Mouse (Mus musculus): ENCODE results near the gene Lhfp. TPM values are rescaled to one million over a fixed set of nuclear protein-coding genes. Genes with fewer than 3 reads are reported as not detected.

The Lhfp gene
- total and polyA plus RNA-seq, 3 experiments = 51.4 to 79.4 (median 53.5) TPM

DNA sequence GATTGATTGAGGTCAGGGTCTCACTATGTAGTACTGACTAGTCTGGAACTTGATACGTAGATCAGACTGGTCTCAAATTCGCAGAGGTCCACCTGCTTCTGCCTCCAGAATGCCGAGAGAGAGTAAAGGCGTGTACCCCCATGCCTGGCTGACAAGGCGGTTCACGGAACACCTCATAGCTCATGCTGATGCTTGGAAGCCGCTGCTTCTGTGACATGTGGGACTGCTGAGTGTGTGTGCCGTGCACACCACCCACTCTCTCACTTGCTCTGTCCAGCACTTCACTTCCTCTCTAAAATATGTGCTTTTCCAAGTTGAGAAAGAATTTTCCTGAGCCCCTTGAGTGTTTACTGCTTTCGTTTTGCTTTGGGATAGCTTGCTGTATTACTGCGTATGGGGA is 15.1 kb downstream of the Lhfp start:
- H3K4me3 ChIP-seq = no peak overlapping the region
- H3K4me1 ChIP-seq (ENCODE audit: control insufficient read depth, insufficient read depth, low read length) = peaks cover 6% of the 10 kb centered on the region
- DNase-seq = no peak
- H3K9ac ChIP-seq (ENCODE audit: low read depth, low read length) = 0 out of 2 replicates have a peak overlapping the region, but pooled peaks have one; percentile 28
- TF ChIP-seq CTCF (IDR thresholded peaks at IDR 0.05) = no peak
- no peak for TF ChIP-seq POLR2A (IDR thresholded peaks at IDR 0.05; ENCODE audit: insufficient read depth, low read depth, low read length)
- TF ChIP-seq EP300 (IDR thresholded peaks at IDR 0.05; ENCODE audit: insufficient read depth, low read depth, low read length) = no peak
- H3K36me3 ChIP-seq (ENCODE audit: control insufficient read depth, insufficient read depth, low read length) = peaks cover 8% of the 10 kb centered on the region
- no peak overlapping the region for H3K27ac ChIP-seq
- 0 out of 2 replicates have a peak, but pooled peaks cover 1% of the 10 kb centered on the region for H3K79me2 ChIP-seq (replicated peaks; ENCODE audit: control insufficient read depth, insufficient read depth, low read length)
- H3K27me3 ChIP-seq (ENCODE audit: control insufficient read depth, insufficient read depth, low read length) = no peaks in the 10 kb centered on the region
- intact Hi-C loops (cut with DNase I) = no loop called here
- 68% methylated on average over 10 of the region's 10 CpGs for WGBS

DNA sequence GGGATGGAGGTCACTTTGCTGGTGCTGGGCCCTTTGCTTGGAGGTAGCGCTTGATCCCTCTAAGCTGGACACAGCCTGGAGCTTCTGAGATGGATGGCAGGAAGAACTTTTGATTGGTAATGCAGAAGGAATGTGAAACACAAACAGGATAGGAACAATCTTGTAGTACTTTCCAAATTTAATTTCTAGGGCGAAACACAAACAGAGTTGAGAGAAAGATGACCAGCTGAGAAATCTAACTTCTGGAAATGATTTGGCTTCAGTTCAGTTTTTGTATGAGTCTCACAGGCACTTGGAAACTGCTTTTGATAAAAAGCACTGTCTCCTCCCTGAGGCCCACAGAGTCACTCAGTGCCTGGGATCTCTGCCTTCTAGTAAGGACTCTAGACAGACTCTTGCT is 18.6 kb downstream of the Lhfp start:
- Histone ChIP-seq H3K9ac (ENCODE audit: low read depth, low read length) (no peak overlapping the region), H3K4me3 (no peak overlapping the region), H3K27me3 (ENCODE audit: control insufficient read depth, insufficient read depth, low read length) (no peaks in the 10 kb centered on the region), H3K36me3 (ENCODE audit: control insufficient read depth, insufficient read depth, low read length) (peaks cover 18% of the 10 kb centered on the region), H3K27ac (peak overlapping the region; percentile 15), H3K79me2 (replicated peaks; ENCODE audit: control insufficient read depth, insufficient read depth, low read length) (peaks cover 3% of the 10 kb centered on the region; the same call in 1 of the 2 replicates), H3K4me1 (ENCODE audit: control insufficient read depth, insufficient read depth, low read length) (peaks cover 11% of the 10 kb centered on the region)
- DNase-seq = no peak
- intact Hi-C loops (cut with DNase I) = loop anchor here (5.0 kb wide), 1 partner anchor 107 kb away; no protein-coding TSS in a partner anchor
- WGBS = 30% methylated on average over 2 of the region's 2 CpGs
- TF ChIP-seq EP300 (IDR thresholded peaks at IDR 0.05; ENCODE audit: insufficient read depth, low read depth, low read length) = no peak
- TF ChIP-seq POLR2A (IDR thresholded peaks at IDR 0.05; ENCODE audit: insufficient read depth, low read depth, low read length) = no peak
- TF ChIP-seq CTCF (IDR thresholded peaks at IDR 0.05) = no peak

DNA sequence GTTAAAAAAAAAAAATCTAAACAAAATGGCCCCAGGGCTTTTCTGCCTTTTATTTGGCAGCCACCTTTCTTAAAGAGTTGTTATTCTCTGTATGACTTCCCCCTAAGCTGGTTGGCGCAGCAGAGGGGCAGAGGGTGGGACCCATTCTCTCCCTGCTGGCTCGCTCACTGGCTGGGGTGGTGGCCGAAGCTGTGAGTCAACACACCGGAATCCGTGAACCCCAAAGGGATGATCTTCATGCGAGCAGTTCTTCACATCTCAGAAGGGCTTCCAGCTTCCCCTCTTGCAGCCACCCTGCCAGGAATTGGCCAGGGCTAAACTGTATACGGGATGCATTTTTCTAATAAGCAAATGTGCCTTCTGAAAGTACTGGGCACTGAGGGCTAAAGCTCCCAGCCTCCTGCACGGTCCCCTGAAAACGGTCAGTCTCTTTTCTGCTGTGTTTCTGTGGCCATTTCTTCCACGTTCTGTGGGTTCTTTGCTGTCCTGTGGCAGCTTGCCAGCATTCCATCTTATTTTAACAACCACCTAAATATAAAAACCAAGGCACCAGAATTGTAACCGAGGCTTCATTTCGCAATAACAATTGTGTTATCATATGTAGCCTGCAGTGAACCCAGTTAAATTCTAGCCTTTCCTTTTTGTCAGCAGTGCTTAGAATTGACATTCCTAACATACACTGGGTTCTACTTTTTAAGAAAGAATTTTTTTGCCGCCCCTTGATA is 22.3 kb downstream of the Lhfp start:
- Histone ChIP-seq H3K4me1 (ENCODE audit: control insufficient read depth, insufficient read depth, low read length) (peaks cover 14% of the 10 kb centered on the region), H3K9ac (ENCODE audit: low read depth, low read length) (peak overlapping the region; percentile 65), H3K27ac (peak overlapping the region; percentile 74), H3K79me2 (replicated peaks; ENCODE audit: control insufficient read depth, insufficient read depth, low read length) (peaks cover 2% of the 10 kb centered on the region; the same call in 1 of the 2 replicates), H3K27me3 (ENCODE audit: control insufficient read depth, insufficient read depth, low read length) (no peaks in the 10 kb centered on the region), H3K36me3 (ENCODE audit: control insufficient read depth, insufficient read depth, low read length) (peaks cover 18% of the 10 kb centered on the region), H3K4me3 (no peak overlapping the region)
- 18% methylated on average over 13 of the region's 13 CpGs for WGBS
- TF ChIP-seq POLR2A (IDR thresholded peaks at IDR 0.05; ENCODE audit: insufficient read depth, low read depth, low read length) = 0 out of 2 replicates have a peak, but pooled peaks have one; percentile 21
- TF ChIP-seq EP300 (IDR thresholded peaks at IDR 0.05; ENCODE audit: insufficient read depth, low read depth, low read length) = no peak
- peak; percentile 48 to 61 for DNase-seq
- intact Hi-C loops (cut with DNase I) = loop anchor here (5.0 kb wide), 1 partner anchor 104 kb away; no protein-coding TSS in a partner anchor

DNA sequence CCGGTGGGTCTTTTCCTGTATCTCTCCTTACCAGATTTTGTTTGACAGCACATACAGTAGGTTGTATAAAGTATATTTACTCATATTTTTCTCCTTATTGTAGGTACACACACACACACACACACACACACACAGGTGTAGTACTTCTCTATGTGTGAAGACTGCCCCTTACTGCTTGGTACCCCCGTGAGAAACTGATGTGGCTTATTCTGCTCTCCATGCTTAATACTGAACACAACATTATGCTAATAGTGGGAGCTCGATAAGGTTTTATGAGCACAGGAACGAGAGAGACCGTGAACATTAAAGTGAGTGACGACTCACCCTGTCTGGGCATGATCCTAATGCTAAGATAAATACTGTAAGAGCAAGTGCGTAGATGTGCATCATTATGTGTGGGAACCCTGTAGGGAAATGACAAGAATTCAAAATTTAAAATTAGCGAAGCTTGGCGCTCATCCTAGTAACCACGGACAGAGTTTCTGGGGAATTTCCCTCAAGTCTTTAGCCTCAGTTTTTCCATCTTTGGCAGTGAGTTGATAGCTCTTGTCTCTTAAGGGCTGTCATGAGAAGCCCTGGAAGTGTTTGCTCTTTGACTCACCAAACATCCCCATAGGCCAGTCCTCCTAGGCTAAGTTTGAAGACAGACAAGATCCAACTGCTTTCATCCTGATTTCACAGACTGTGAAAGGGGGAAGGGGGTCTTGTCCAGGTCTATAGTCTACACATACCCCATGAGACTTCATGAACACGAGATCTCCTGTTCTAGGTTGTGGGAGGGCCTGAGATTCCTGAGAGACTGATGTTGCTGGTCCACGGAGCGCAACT is 24.2 kb downstream of the Lhfp start:
- WGBS = 62% methylated on average over 13 of the region's 13 CpGs
- peaks cover 11% of the 10 kb centered on the region for H3K4me1 ChIP-seq (ENCODE audit: control insufficient read depth, insufficient read depth, low read length)
- TF ChIP-seq CTCF (IDR thresholded peaks at IDR 0.05) (no peak), POLR2A (IDR thresholded peaks at IDR 0.05; ENCODE audit: insufficient read depth, low read depth, low read length) (no peak), EP300 (IDR thresholded peaks at IDR 0.05; ENCODE audit: insufficient read depth, low read depth, low read length) (no peak)
- peaks cover 12% of the 10 kb centered on the region; the same call in 1 of the 2 replicates for H3K36me3 ChIP-seq (ENCODE audit: control insufficient read depth, insufficient read depth, low read length)
- no peak for DNase-seq
- H3K79me2 ChIP-seq (replicated peaks; ENCODE audit: control insufficient read depth, insufficient read depth, low read length) = peaks cover 4% of the 10 kb centered on the region; the same call in 1 of the 2 replicates
- no peak overlapping the region for H3K9ac ChIP-seq (ENCODE audit: low read depth, low read length)
- intact Hi-C loops (cut with DNase I) = no loop called here
- no peaks in the 10 kb centered on the region for H3K27me3 ChIP-seq (ENCODE audit: control insufficient read depth, insufficient read depth, low read length)
- no peak overlapping the region for H3K4me3 ChIP-seq
- peak overlapping the region; percentile 8 for H3K27ac ChIP-seq

DNA sequence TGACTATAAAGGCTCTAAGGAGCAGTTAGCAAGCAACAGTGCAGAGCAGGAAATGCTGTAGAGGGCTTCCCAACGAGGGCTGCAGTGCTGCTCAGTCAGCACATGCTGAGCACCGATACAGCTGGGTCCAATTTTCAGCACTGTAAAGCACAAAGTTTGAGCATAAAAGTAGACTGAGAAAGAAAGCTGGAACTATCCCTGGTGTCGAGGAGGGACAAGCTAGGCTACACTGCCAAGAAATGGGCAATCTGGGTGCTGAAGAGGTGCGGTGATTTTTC is 24.7 kb downstream of the Lhfp start:
- DNase-seq = no peak
- Histone ChIP-seq H3K27ac (peak overlapping the region; percentile 8; the same call in 1 of the 2 replicates), H3K4me3 (no peak overlapping the region), H3K9ac (ENCODE audit: low read depth, low read length) (no peak overlapping the region), H3K27me3 (ENCODE audit: control insufficient read depth, insufficient read depth, low read length) (no peaks in the 10 kb centered on the region), H3K79me2 (replicated peaks; ENCODE audit: control insufficient read depth, insufficient read depth, low read length) (peaks cover 4% of the 10 kb centered on the region; the same call in 1 of the 2 replicates), H3K4me1 (ENCODE audit: control insufficient read depth, insufficient read depth, low read length) (peaks cover 11% of the 10 kb centered on the region), H3K36me3 (ENCODE audit: control insufficient read depth, insufficient read depth, low read length) (peaks cover 10% of the 10 kb centered on the region; the same call in 1 of the 2 replicates)
- intact Hi-C loops (cut with DNase I) = no loop called here
- 36% methylated on average over 4 of the region's 4 CpGs for WGBS
- TF ChIP-seq POLR2A (IDR thresholded peaks at IDR 0.05; ENCODE audit: insufficient read depth, low read depth, low read length) (no peak), CTCF (IDR thresholded peaks at IDR 0.05) (no peak), EP300 (IDR thresholded peaks at IDR 0.05; ENCODE audit: insufficient read depth, low read depth, low read length) (no peak)
